Mouse (Mus musculus): Measurements from ENCODE around the gene Nrgn. TPM values are rescaled to one million over a fixed set of nuclear protein-coding genes. Genes with fewer than 3 reads are reported as not detected.

Gene Nrgn
- total and polyA plus RNA-seq, 3 experiments = 0.58 to 43.5 TPM; not detected in 1

DNA sequence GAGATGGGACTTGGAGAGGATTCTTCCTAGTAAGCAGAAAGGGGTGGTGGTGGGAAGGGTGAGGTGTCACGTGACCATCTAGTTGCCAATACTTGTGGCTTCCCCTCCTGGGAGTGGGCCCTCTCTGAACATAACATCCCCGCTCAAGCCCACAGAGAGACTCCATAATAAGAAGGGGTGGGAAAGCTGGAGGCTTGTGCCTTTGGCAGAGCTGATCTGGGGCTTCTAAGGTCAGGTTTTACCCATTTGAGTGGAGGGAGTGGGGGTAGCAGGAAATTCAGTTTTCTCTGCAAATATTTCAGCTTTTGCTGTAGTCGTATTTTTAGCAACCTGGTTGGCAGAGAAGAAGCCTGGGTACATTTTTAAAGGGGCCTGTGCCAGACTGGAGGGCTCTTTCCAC, 3.7 kb upstream of the Nrgn start:
- H3K36me3 ChIP-seq (ENCODE audit: control insufficient read depth in 1 of 2, insufficient read depth in 2 of 2, low read length in 2 of 2) = peaks cover 0 to 24% of the 10 kb centered on the region in 2 experiments; a peak in 2 of 4 replicates
- H3K4me3 ChIP-seq (ENCODE audit: control insufficient read depth in 1 of 2, insufficient read depth in 1 of 2, low read depth in 2 of 2, low read length in 2 of 2) = no peak overlapping the region
- H3K4me1 ChIP-seq (ENCODE audit: control insufficient read depth in 1 of 2, insufficient read depth in 2 of 2, low read length in 2 of 2) = peaks cover 6 to 33% of the 10 kb centered on the region in 2 experiments
- TF ChIP-seq USF1 (IDR thresholded peaks at IDR 0.05; ENCODE audit: low read depth, low read length) = 0 out of 2 replicates have a peak, but pooled peaks have one; percentile 15
- no peak for TF ChIP-seq CHD1 (IDR thresholded peaks at IDR 0.05; ENCODE audit: low read depth, low read length)
- no peak for DNase-seq (ENCODE audit: low read depth, low spot score)
- H3K9ac ChIP-seq (ENCODE audit: control insufficient read depth, low read depth, low read length, poor library complexity, severe bottlenecking) = no peak overlapping the region
- H3K9me3 ChIP-seq (replicated peaks; ENCODE audit: insufficient read depth, low read length) = no peaks in the 10 kb centered on the region
- no peaks in the 10 kb centered on the region for H3K79me2 ChIP-seq (ENCODE audit: control insufficient read depth, insufficient read depth, low read length, poor library complexity)
- no peak overlapping the region for H3K27ac ChIP-seq (ENCODE audit: control insufficient read depth, low read depth, low read length)
- no peaks in the 10 kb centered on the region for H3K27me3 ChIP-seq (ENCODE audit: control insufficient read depth in 1 of 2, insufficient read depth in 2 of 2, low read length in 2 of 2)

DNA sequence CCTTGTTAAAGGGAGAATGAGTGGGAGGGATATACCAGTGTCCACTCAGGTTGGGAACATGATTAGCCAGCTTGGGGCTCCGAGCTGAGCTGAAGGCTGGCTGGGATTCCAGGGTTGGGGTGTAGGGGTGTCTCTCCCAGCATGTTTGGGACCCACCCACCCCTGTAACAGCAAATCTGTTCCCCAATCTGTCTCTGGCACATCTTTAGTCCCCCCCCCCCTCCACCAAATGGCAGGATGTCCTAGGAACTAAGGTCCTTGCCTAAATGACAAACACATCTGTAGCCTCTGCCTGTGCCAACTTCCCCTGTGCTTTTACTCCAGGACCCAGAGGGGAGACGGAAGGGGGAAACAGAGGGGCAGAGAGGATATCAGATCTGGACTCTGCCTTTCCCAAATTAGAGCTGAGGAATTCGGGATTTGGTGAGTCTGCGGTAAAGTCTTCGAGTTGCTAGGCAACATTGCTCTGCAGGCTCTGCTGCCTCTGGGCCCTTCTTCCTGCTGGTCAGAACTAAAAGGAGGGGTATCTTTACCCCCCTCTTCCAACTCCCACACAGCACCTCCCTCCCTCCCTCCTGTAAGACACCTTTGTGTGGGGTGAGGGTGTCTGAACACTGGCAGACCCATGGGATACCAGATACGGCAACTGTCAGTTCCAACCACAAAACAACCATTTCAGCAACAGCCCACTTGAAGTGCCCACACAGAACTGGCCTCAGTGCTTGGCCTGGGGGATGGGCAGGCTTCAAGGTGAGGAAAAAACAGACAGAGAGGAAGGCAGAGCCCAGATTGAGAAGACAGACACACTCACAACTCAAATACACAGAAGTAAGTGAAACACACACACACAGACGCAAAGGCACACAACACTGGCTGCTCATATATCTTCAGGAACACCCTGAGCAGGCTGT, 2.4 kb upstream of the Nrgn start, which contains the start of gene Siae:
Gene Siae (plus strand): TSS at position 861 of the 911 bp plus-strand sequence.
- Histone ChIP-seq H3K9ac (ENCODE audit: control insufficient read depth, low read depth, low read length, poor library complexity, severe bottlenecking) (peak within 1 kb of the TSS; percentile 37), H3K79me2 (ENCODE audit: control insufficient read depth, insufficient read depth, low read length, poor library complexity) (no peaks in the 10 kb centered on the region), H3K4me1 (ENCODE audit: control insufficient read depth in 1 of 2, insufficient read depth in 2 of 2, low read length in 2 of 2) (peaks cover 6 to 28% of the 10 kb centered on the region in 2 experiments), H3K36me3 (ENCODE audit: control insufficient read depth in 1 of 2, insufficient read depth in 2 of 2, low read length in 2 of 2) (peaks cover 0 to 24% of the 10 kb centered on the region in 2 experiments; a peak in 2 of 4 replicates), H3K27ac (ENCODE audit: control insufficient read depth, low read depth, low read length) (peak within 1 kb of the TSS; percentile 75), H3K27me3 (ENCODE audit: control insufficient read depth in 1 of 2, insufficient read depth in 2 of 2, low read length in 2 of 2) (no peaks in the 10 kb centered on the region), H3K9me3 (replicated peaks; ENCODE audit: insufficient read depth, low read length) (no peaks in the 10 kb centered on the region), H3K4me3 (ENCODE audit: control insufficient read depth in 1 of 2, insufficient read depth in 1 of 2, low read depth in 2 of 2, low read length in 2 of 2) (peak within 1 kb of the TSS in 1 of 2 experiments; percentile 8; a peak in 1 of 4 replicates)
- DNase-seq (ENCODE audit: low read depth, low spot score) = no peak
- no peak for TF ChIP-seq E2F4 (IDR thresholded peaks at IDR 0.05; ENCODE audit: borderline replicate concordance, low read depth, low read length)
- TF ChIP-seq CHD1 (IDR thresholded peaks at IDR 0.05; ENCODE audit: low read depth, low read length) = no peak
- TF ChIP-seq MYB (IDR thresholded peaks at IDR 0.05; ENCODE audit: low read depth, low read length) = no peak
- TF ChIP-seq MYC (IDR thresholded peaks at IDR 0.05; ENCODE audit: low read depth, low read length) = no peak
- TF ChIP-seq TAL1 (IDR thresholded peaks at IDR 0.05; ENCODE audit: low read length) = no peak
- TF ChIP-seq SIN3A (IDR thresholded peaks at IDR 0.05; ENCODE audit: low read length) = no peak
- no peak for TF ChIP-seq GATA1 (IDR thresholded peaks at IDR 0.05; ENCODE audit: low read depth, low read length)
- TF ChIP-seq RAD21 (IDR thresholded peaks at IDR 0.05; ENCODE audit: low read depth, low read length) = no peak
- no peak for TF ChIP-seq BHLHE40 (IDR thresholded peaks at IDR 0.05; ENCODE audit: borderline replicate concordance, low read depth, low read length)
- no peak for TF ChIP-seq GABPA (IDR thresholded peaks at IDR 0.05; ENCODE audit: low read depth, low read length)
- TF ChIP-seq NELFE (IDR thresholded peaks at IDR 0.05; ENCODE audit: low read depth, low read length) = no peak

DNA sequence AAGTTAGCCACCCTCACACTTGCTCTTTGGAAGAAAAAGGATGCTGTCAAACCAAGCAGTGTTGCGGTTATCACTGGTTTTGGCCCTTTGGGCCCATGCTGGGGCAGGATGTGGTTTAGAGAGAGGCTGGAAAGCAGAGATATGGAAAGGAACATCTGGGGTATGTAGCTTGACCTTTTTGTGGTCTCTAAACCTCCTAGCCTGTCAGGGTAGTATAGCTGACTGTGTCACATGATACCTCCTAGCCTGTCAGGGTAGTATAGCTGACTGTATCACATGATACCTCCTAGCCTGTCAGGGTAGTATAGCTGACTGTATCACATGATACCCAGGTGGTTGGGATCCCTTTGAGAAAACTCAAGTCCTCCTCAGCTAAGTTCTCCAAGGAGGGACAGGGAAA, 1.6 kb upstream of the Nrgn start:
- peaks cover 6 to 27% of the 10 kb centered on the region in 2 experiments for H3K4me1 ChIP-seq (ENCODE audit: control insufficient read depth in 1 of 2, insufficient read depth in 2 of 2, low read length in 2 of 2)
- H3K27me3 ChIP-seq (ENCODE audit: control insufficient read depth in 1 of 2, insufficient read depth in 2 of 2, low read length in 2 of 2) = no peaks in the 10 kb centered on the region
- peak overlapping the region; percentile 75 for H3K27ac ChIP-seq (ENCODE audit: control insufficient read depth, low read depth, low read length)
- no peak for TF ChIP-seq MYB (IDR thresholded peaks at IDR 0.05; ENCODE audit: low read depth, low read length)
- no peak for TF ChIP-seq POLR2A (IDR thresholded peaks at IDR 0.05; ENCODE audit: control insufficient read depth in 1 of 2, insufficient read depth in 1 of 2, low read depth in 1 of 2, low read length in 2 of 2, poor library complexity in 1 of 2)
- no peak for TF ChIP-seq ZKSCAN1 (IDR thresholded peaks at IDR 0.05; ENCODE audit: low read depth, low read length)
- 0 out of 2 replicates have a peak, but pooled peaks have one; percentile 10 for TF ChIP-seq MAFK (IDR thresholded peaks at IDR 0.05; ENCODE audit: borderline replicate concordance, low read depth, low read length)
- peak; percentile 91 to 94 for TF ChIP-seq EP300 (IDR thresholded peaks at IDR 0.05; ENCODE audit: low read depth in 1 of 2, low read length in 2 of 2)
- TF ChIP-seq SMC3 (IDR thresholded peaks at IDR 0.05; ENCODE audit: low read depth, low read length) = no peak
- peak; percentile 93 for TF ChIP-seq TCF12 (IDR thresholded peaks at IDR 0.05; ENCODE audit: low read depth, low read length)
- TF ChIP-seq RAD21 (IDR thresholded peaks at IDR 0.05; ENCODE audit: low read depth, low read length) = no peak
- no peak for TF ChIP-seq MAZ (IDR thresholded peaks at IDR 0.05; ENCODE audit: low read depth, low read length)
- TF ChIP-seq ETS1 (IDR thresholded peaks at IDR 0.05; ENCODE audit: low read depth, low read length) = peak; percentile 89
- no peak for TF ChIP-seq CHD1 (IDR thresholded peaks at IDR 0.05; ENCODE audit: low read depth, low read length)
- TF ChIP-seq POLR2AphosphoS2 (IDR thresholded peaks at IDR 0.05; ENCODE audit: low read length) = no peak
- TF ChIP-seq GABPA (IDR thresholded peaks at IDR 0.05; ENCODE audit: low read depth, low read length) = no peak
- TF ChIP-seq USF2 (IDR thresholded peaks at IDR 0.05; ENCODE audit: borderline replicate concordance in 1 of 2, insufficient read depth in 1 of 2, low read depth in 1 of 2, low read length in 2 of 2) = peak; percentile 47 to 82; a peak in 3 of 4 replicates
- TF ChIP-seq ZMIZ1 (IDR thresholded peaks at IDR 0.05; ENCODE audit: low read depth, low read length) = no peak

More for the DNA sequence above, 1.6 kb upstream of the Nrgn start:
- DNase-seq (ENCODE audit: low read depth, low spot score) = peak; percentile 83
- Histone ChIP-seq H3K4me3 (ENCODE audit: control insufficient read depth in 1 of 2, insufficient read depth in 1 of 2, low read depth in 2 of 2, low read length in 2 of 2) (no peak overlapping the region), H3K79me2 (ENCODE audit: control insufficient read depth, insufficient read depth, low read length, poor library complexity) (no peaks in the 10 kb centered on the region), H3K9ac (ENCODE audit: control insufficient read depth, low read depth, low read length, poor library complexity, severe bottlenecking) (no peak overlapping the region), H3K9me3 (replicated peaks; ENCODE audit: insufficient read depth, low read length) (no peaks in the 10 kb centered on the region), H3K36me3 (ENCODE audit: control insufficient read depth in 1 of 2, insufficient read depth in 2 of 2, low read length in 2 of 2) (peaks cover 0 to 24% of the 10 kb centered on the region in 2 experiments; a peak in 2 of 4 replicates)
